In genomic region chr13:37994405-37994749, GRCm38 (mm10) we compare ENCODE assay signal across 7 mouse cellular contexts. TPM values are rescaled to one million over a fixed set of nuclear protein-coding genes. Genes with fewer than 3 reads are reported as not detected.
A peak's percentile ranks its signal among the peaks of the same experiment; 100 is the strongest.
DNase-seq lines count a peak whose midpoint lies in the region; ATAC-seq and TF ChIP-seq lines count a peak whose summit lies in the region.

No protein-coding gene starts in this region.

- no peaks in the 10 kb centered on the region for H3K9me3 ChIP-seq in forebrain, embryonic 12.5 days
- no peaks in the 10 kb centered on the region for H3K9me3 ChIP-seq in limb, embryonic 15.5 days
- H3K9me3 ChIP-seq in stomach, postnatal 0 days (ENCODE audit: control insufficient read depth, low read length) = no peaks in the 10 kb centered on the region

- no peak for DNase-seq in spleen, adult 2 months (ENCODE audit: low read depth in 1 of 2, low spot score in 2 of 2)
- no peak for DNase-seq in spleen, adult 12 weeks (ENCODE audit: low spot score)
- DNase-seq in stomach, postnatal 0 days (ENCODE audit: low spot score) = no peak
- DNase-seq in urinary bladder, postnatal 10 days (ENCODE audit: low spot score) = no peak
- no peak for DNase-seq in kidney, adult 9 months

- H3K36me3 ChIP-seq in spleen, adult 2 months (ENCODE audit: control insufficient read depth, insufficient read depth, low read length) = peaks cover 12% of the 10 kb centered on the region
- peaks cover 23% of the 10 kb centered on the region for H3K36me3 ChIP-seq in forebrain, embryonic 12.5 days (replicated peaks)
- H3K36me3 ChIP-seq in limb, embryonic 15.5 days = peaks cover 18% of the 10 kb centered on the region
- H3K36me3 ChIP-seq in stomach, postnatal 0 days (ENCODE audit: control insufficient read depth, insufficient read depth, low read length) = peaks cover 10% of the 10 kb centered on the region; the same call in 1 of the 2 replicates

- H3K4me2 ChIP-seq in forebrain, embryonic 12.5 days = peak overlapping the region; percentile 73
- peak overlapping the region; percentile 55 for H3K4me2 ChIP-seq in limb, embryonic 15.5 days
- peak overlapping the region; percentile 70 for H3K4me2 ChIP-seq in stomach, postnatal 0 days (replicated peaks; ENCODE audit: low read depth)

- H3K27me3 ChIP-seq in spleen, adult 2 months (ENCODE audit: control insufficient read depth, insufficient read depth, low read length) = no peaks in the 10 kb centered on the region
- H3K27me3 ChIP-seq in forebrain, embryonic 12.5 days = 0 out of 2 replicates have a peak, but pooled peaks cover 3% of the 10 kb centered on the region
- no peaks in the 10 kb centered on the region for H3K27me3 ChIP-seq in limb, embryonic 15.5 days
- H3K27me3 ChIP-seq in stomach, postnatal 0 days (ENCODE audit: control insufficient read depth, insufficient read depth, low read length) = no peaks in the 10 kb centered on the region

- ATAC-seq in forebrain, embryonic 12.5 days (ENCODE audit: low FRiP score) = peak; percentile 69
- ATAC-seq in limb, embryonic 15.5 days (ENCODE audit: insufficient number of reproducible peaks, low FRiP score, low TSS enrichment, low read depth) = 0 out of 2 replicates have a peak, but pooled peaks have one; percentile 28
- ATAC-seq in stomach, postnatal 0 days (ENCODE audit: low FRiP score, low TSS enrichment) = peak; percentile 36

- H3K4me3 ChIP-seq in spleen, adult 2 months (ENCODE audit: extremely low read depth, insufficient read depth, insufficient read length) = peak overlapping the region; percentile 58; the same call in 1 of the 2 replicates
- peak overlapping the region; percentile 96 for H3K4me3 ChIP-seq in forebrain, embryonic 12.5 days (replicated peaks)
- H3K4me3 ChIP-seq in limb, embryonic 15.5 days = peak overlapping the region; percentile 99
- H3K4me3 ChIP-seq in stomach, postnatal 0 days (ENCODE audit: low read depth, low read length) = peak overlapping the region; percentile 99

- TF ChIP-seq CTCF in spleen, adult 2 months (IDR thresholded peaks at IDR 0.05; ENCODE audit: extremely low read depth, insufficient read depth, insufficient read length, insufficient replicate concordance) = no peak
- no peak for TF ChIP-seq CTCF in stomach, postnatal 0 days (IDR thresholded peaks at IDR 0.05; ENCODE audit: low read depth)

- no peak overlapping the region for H3K27ac ChIP-seq in spleen, adult 2 months (ENCODE audit: insufficient read depth, low read length)
- H3K27ac ChIP-seq in forebrain, embryonic 12.5 days = peak overlapping the region; percentile 53; the same call in 1 of the 2 replicates
- H3K27ac ChIP-seq in limb, embryonic 15.5 days = peak overlapping the region; percentile 97
- peak overlapping the region; percentile 96 for H3K27ac ChIP-seq in stomach, postnatal 0 days (replicated peaks)

- H3K4me1 ChIP-seq in spleen, adult 2 months (ENCODE audit: control insufficient read depth, insufficient read depth, insufficient read length) = peaks cover 5% of the 10 kb centered on the region; the same call in 1 of the 2 replicates
- H3K4me1 ChIP-seq in forebrain, embryonic 12.5 days = peaks cover 8% of the 10 kb centered on the region
- peaks cover 5% of the 10 kb centered on the region; the same call in 1 of the 2 replicates for H3K4me1 ChIP-seq in limb, embryonic 15.5 days
- no peaks in the 10 kb centered on the region for H3K4me1 ChIP-seq in stomach, postnatal 0 days (replicated peaks; ENCODE audit: control insufficient read depth, insufficient read depth)

- 11% methylated on average over 7 of the region's 7 CpGs for WGBS in spleen, adult 2 months
- 26% methylated on average over 7 of the region's 7 CpGs for WGBS in forebrain, embryonic 12.5 days
- 15% methylated on average over 7 of the region's 7 CpGs for WGBS in limb, embryonic 15.5 days
- WGBS in stomach, postnatal 0 days = 9% methylated on average over 7 of the region's 7 CpGs

- peak overlapping the region; percentile 95; the same call in 1 of the 2 replicates for H3K9ac ChIP-seq in forebrain, embryonic 12.5 days
- H3K9ac ChIP-seq in limb, embryonic 15.5 days = peak overlapping the region; percentile 21; the same call in 1 of the 2 replicates
- H3K9ac ChIP-seq in stomach, postnatal 0 days (ENCODE audit: low read length) = no peak overlapping the region

- TF ChIP-seq POLR2A in spleen, adult 2 months (IDR thresholded peaks at IDR 0.05; ENCODE audit: low read depth, low read length) = no peak

- TF ChIP-seq EP300 in stomach, postnatal 0 days (optimal IDR thresholded peaks at IDR 0.05) = no peak

RNA-seq across cellular contexts. Expression of gene Ssr1, which starts 0.4 kb away (rescaled TPM):
- polyA plus RNA-seq in spleen, adult 2 months (2012; rRNA removed) = 3.9 and 4.1 TPM in 2 replicates
- 94.0 and 110 TPM in 2 replicates for polyA plus RNA-seq in forebrain, embryonic 12.5 days (2016; fragmentation: Nextera tagmentation; extraction: Ambion mirVana)
- polyA plus RNA-seq in limb, embryonic 15.5 days (2015; fragmentation: Nextera tagmentation; extraction: Ambion mirVana) = 152 TPM in 2 replicates
- polyA plus RNA-seq in stomach, postnatal 0 days (2015; fragmentation: Nextera tagmentation; extraction: Ambion mirVana) = 76.8 and 85.8 TPM in 2 replicates

RNA-seq across cellular contexts. Expression of gene Riok1, which starts 42.4 kb away (rescaled TPM):
- polyA plus RNA-seq in spleen, adult 2 months (2012; rRNA removed) = 13.0 and 17.1 TPM in 2 replicates
- polyA plus RNA-seq in forebrain, embryonic 12.5 days (2016; fragmentation: Nextera tagmentation; extraction: Ambion mirVana) = 54.9 and 57.9 TPM in 2 replicates
- 50.8 and 52.0 TPM in 2 replicates for polyA plus RNA-seq in limb, embryonic 15.5 days (2015; fragmentation: Nextera tagmentation; extraction: Ambion mirVana)
- polyA plus RNA-seq in stomach, postnatal 0 days (2015; fragmentation: Nextera tagmentation; extraction: Ambion mirVana) = 22.9 and 24.3 TPM in 2 replicates

RNA-seq across cellular contexts. Expression of gene Cage1, which starts 42.5 kb away (rescaled TPM):
- polyA plus RNA-seq in spleen, adult 2 months (2012; rRNA removed) = 0.06 and 0.08 TPM in 2 replicates
- polyA plus RNA-seq in forebrain, embryonic 12.5 days (2016; fragmentation: Nextera tagmentation; extraction: Ambion mirVana) = 1.5 TPM in 2 replicates
- 0.78 and 1.0 TPM in 2 replicates for polyA plus RNA-seq in limb, embryonic 15.5 days (2015; fragmentation: Nextera tagmentation; extraction: Ambion mirVana)
- polyA plus RNA-seq in stomach, postnatal 0 days (2015; fragmentation: Nextera tagmentation; extraction: Ambion mirVana) = 0.86 and 1.2 TPM in 2 replicates

Comparison
In these comparisons a context has a peak if more than half of its experiments do, and no peak if none do; other contexts are left out.
1. RNA of gene Ssr1, which starts 0.4 kb away (polyA plus RNA-seq): 152 TPM in limb, embryonic 15.5 days, 94.0 to 110 TPM in forebrain, embryonic 12.5 days and 76.8 to 85.8 TPM in stomach, postnatal 0 days; 3.9 to 4.1 TPM in spleen, adult 2 months; every median in the first group is over 10 times any median in the second.
2. Peak in every context shown above with its lines, with median percentiles within 50 percentile points of each other: H3K4me3 ChIP-seq, ATAC-seq and H3K4me2 ChIP-seq.